Mouse (Mus musculus) embryonic facial prominence, embryonic 10.5 days (tissue): ENCODE data around the gene Olfr798. TPM values are rescaled to one million over a fixed set of nuclear protein-coding genes. Genes with fewer than 3 reads are reported as not detected.

ENCODE experiments used
- DNase-seq: peaks from one replicate; pipeline ENCODE4 v3.0.0-alpha.2; 2017; ENCODE audit warnings: low spot score
- H3K27ac ChIP-seq: fragments of 300-500 bp; sonication (generic); replicated peaks from 2 replicates; pipeline ENCODE4 v1.5.1; 2016; ENCODE audit warnings: mild to moderate bottlenecking
- H3K27me3 ChIP-seq: fragments of 300-500 bp; sonication (generic); replicated peaks from 2 replicates; pipeline ENCODE4 v1.6.1; 2016; ENCODE audit warnings: low read depth, mild to moderate bottlenecking; ENCODE audit not compliant: poor library complexity, severe bottlenecking
- H3K36me3 ChIP-seq: fragments of 300-500 bp; sonication (generic); replicated peaks from 2 replicates; pipeline ENCODE4 v1.6.1; 2016; ENCODE audit warnings: mild to moderate bottlenecking, moderate library complexity
- H3K4me1 ChIP-seq: fragments of 300-500 bp; sonication (generic); 2 replicates; pipeline ENCODE4 v1.6.1; 2016
- H3K4me3 ChIP-seq: fragments of 300-500 bp; sonication (generic); 2 replicates; pipeline ENCODE4 v1.5.1; 2016; ENCODE audit warnings: mild to moderate bottlenecking, moderate library complexity
- H3K9me3 ChIP-seq: fragments of 300-500 bp; sonication (generic); 2 replicates; pipeline ENCODE4 v1.6.1; 2016; ENCODE audit warnings: mild to moderate bottlenecking
- WGBS: fragments of 180-500 bp; shearing (Covaris S2); methylation state at CpG from one replicate; pipeline ENCODE4 v1.1.7; 2016; 5-methylcytosine and 5-hydroxymethylcytosine counted together
- microRNA-seq: library from miRNA; unstranded; fragments of <30 nt; microRNA quantifications from one replicate; pipeline ENCODE4, GENCODE M21; 2017
- polyA plus RNA-seq: library from polyadenylated mRNA; unstranded; fragments of >200 nt; fragmentation: Nextera tagmentation; extraction: Ambion mirVana; gene quantifications from 2 replicates; pipeline ENCODE4 v1.2.1, GENCODE M21; 2016

Olfr798 gene
- polyA plus RNA-seq: not detected in 2 replicates

- no peaks in the 10 kb centered on the region for H3K27me3 ChIP-seq
- no peaks in the 10 kb centered on the region for H3K9me3 ChIP-seq
- no peaks in the 10 kb centered on the region for H3K36me3 ChIP-seq
- DNase-seq: no peak
- no peak within 1 kb of the TSS for H3K27ac ChIP-seq
- no peak within 1 kb of the TSS for H3K4me3 ChIP-seq
- H3K4me1 ChIP-seq: no peaks in the 10 kb centered on the region
- 80% methylated on average over 1 of the region's 1 CpGs for WGBS
Measured at GRCm38 (mm10) chr10:129627834-129628233, at the start of gene Olfr798. Gene Olfr798 (minus strand): TSS chr10:129627934.

GRCm38 (mm10) chr10:129673765-129674164 is 46.0 kb upstream of the Olfr798 start, which contains the start of gene Olfr801:
Gene Olfr801 (minus strand): TSS chr10:129673865.
- no peak for DNase-seq
- H3K36me3 ChIP-seq: no peaks in the 10 kb centered on the region
- no peaks in the 10 kb centered on the region for H3K9me3 ChIP-seq
- H3K4me3 ChIP-seq: no peak within 1 kb of the TSS
- H3K27me3 ChIP-seq: no peaks in the 10 kb centered on the region
- H3K4me1 ChIP-seq: no peaks in the 10 kb centered on the region
- 68% methylated on average over 1 of the region's 1 CpGs for WGBS
- H3K27ac ChIP-seq: no peak within 1 kb of the TSS

GRCm38 (mm10) chr10:129657394-129657793 is 29.7 kb upstream of the Olfr798 start, which contains the start of gene Olfr800:
Gene Olfr800 (plus strand): TSS chr10:129657694.
- no peak within 1 kb of the TSS for H3K27ac ChIP-seq
- DNase-seq: no peak
- no peak within 1 kb of the TSS for H3K4me3 ChIP-seq
- H3K9me3 ChIP-seq: no peaks in the 10 kb centered on the region
- H3K4me1 ChIP-seq: no peaks in the 10 kb centered on the region
- H3K36me3 ChIP-seq: no peaks in the 10 kb centered on the region
- H3K27me3 ChIP-seq: no peaks in the 10 kb centered on the region

- Histone ChIP-seq H3K4me3 (no peak overlapping the region), H3K27me3 (no peaks in the 10 kb centered on the region), H3K36me3 (no peaks in the 10 kb centered on the region), H3K27ac (no peak overlapping the region), H3K9me3 (no peaks in the 10 kb centered on the region), H3K4me1 (no peaks in the 10 kb centered on the region)
- 87% methylated on average over 1 of the region's 1 CpGs for WGBS
- DNase-seq: no peak
Measured at GRCm38 (mm10) chr10:129651763-129652162, 24.0 kb upstream of the Olfr798 start.

- Histone ChIP-seq H3K9me3 (no peaks in the 10 kb centered on the region), H3K27ac (no peak within 1 kb of the TSS), H3K4me3 (no peak within 1 kb of the TSS), H3K36me3 (no peaks in the 10 kb centered on the region), H3K4me1 (no peaks in the 10 kb centered on the region), H3K27me3 (no peaks in the 10 kb centered on the region)
- WGBS: 43% methylated on average over 1 of the region's 1 CpGs
- DNase-seq: no peak
Measured at GRCm38 (mm10) chr10:129637184-129637583, 9.4 kb upstream of the Olfr798 start, which contains the start of gene Olfr799. Gene Olfr799 (plus strand): TSS chr10:129637484.

GRCm38 (mm10) chr10:129623251-129623650 is 4.5 kb downstream of the Olfr798 start:
- H3K9me3 ChIP-seq: no peaks in the 10 kb centered on the region
- no peak for DNase-seq
- no peak overlapping the region for H3K27ac ChIP-seq
- H3K27me3 ChIP-seq: no peaks in the 10 kb centered on the region
- no peak overlapping the region for H3K4me3 ChIP-seq
- no peaks in the 10 kb centered on the region for H3K4me1 ChIP-seq
- no peaks in the 10 kb centered on the region for H3K36me3 ChIP-seq

- Histone ChIP-seq H3K27ac (no peak overlapping the region), H3K4me3 (no peak overlapping the region), H3K9me3 (no peaks in the 10 kb centered on the region), H3K4me1 (no peaks in the 10 kb centered on the region), H3K36me3 (no peaks in the 10 kb centered on the region), H3K27me3 (no peaks in the 10 kb centered on the region)
- DNase-seq: no peak
- WGBS: 9% methylated on average over 1 of the region's 1 CpGs
Measured at GRCm38 (mm10) chr10:129621724-129622123, 6.0 kb downstream of the Olfr798 start.

- H3K4me3 ChIP-seq: no peak within 1 kb of the TSS
Measured at GRCm38 (mm10) chr10:129612470-129612869, 15.3 kb downstream of the Olfr798 start, which contains the start of gene Olfr796. Gene Olfr796 (minus strand): TSS chr10:129612570.

GRCm38 (mm10) chr10:129577066-129577465 is 50.7 kb downstream of the Olfr798 start:
- Histone ChIP-seq H3K4me3 (no peak overlapping the region), H3K27ac (no peak overlapping the region), H3K36me3 (no peaks in the 10 kb centered on the region), H3K9me3 (no peaks in the 10 kb centered on the region), H3K4me1 (no peaks in the 10 kb centered on the region), H3K27me3 (no peaks in the 10 kb centered on the region)
- 71% methylated on average over 1 of the region's 1 CpGs for WGBS
- no peak for DNase-seq

More at GRCm38 (mm10) chr10:129612470-129612869, 15.3 kb downstream of the Olfr798 start, which contains the start of gene Olfr796:
- no peaks in the 10 kb centered on the region for H3K4me1 ChIP-seq
- H3K36me3 ChIP-seq: no peaks in the 10 kb centered on the region
- no peak within 1 kb of the TSS for H3K27ac ChIP-seq
- 94% methylated on average over 1 of the region's 1 CpGs for WGBS
- H3K9me3 ChIP-seq: no peaks in the 10 kb centered on the region
- no peak for DNase-seq
- H3K27me3 ChIP-seq: no peaks in the 10 kb centered on the region

Small RNA genes within 50 kb of the gene (microRNA-seq; reads per million reads assigned to microRNA genes)
- not detected for gene Gm23252

Other genes with a start within 250 kb of the Olfr798 start
- 0.05 and 0.06 TPM in 2 replicates for gene Olfr784, start 243.9 kb downstream of the Olfr798 start, polyA plus RNA-seq
- gene Olfr785, start 222.5 kb downstream of the Olfr798 start, polyA plus RNA-seq: not detected in 2 replicates
- gene Olfr786, start 200.6 kb downstream of the Olfr798 start, polyA plus RNA-seq: not detected in 2 replicates
- not detected in 2 replicates for gene Olfr787, start 166.1 kb downstream of the Olfr798 start, polyA plus RNA-seq
- gene Olfr788, start 156.9 kb downstream of the Olfr798 start, polyA plus RNA-seq: not detected in 2 replicates
- gene Olfr789, start 143.2 kb downstream of the Olfr798 start, polyA plus RNA-seq: not detected in 2 replicates
- gene Olfr790, start 129.4 kb downstream of the Olfr798 start, polyA plus RNA-seq: not detected in 2 replicates
- not detected in 2 replicates for gene Olfr791, start 106.1 kb downstream of the Olfr798 start, polyA plus RNA-seq
- not detected in 2 replicates for gene Olfr792, start 88.8 kb downstream of the Olfr798 start, polyA plus RNA-seq
- not detected in 2 replicates for gene Olfr794, start 60.3 kb downstream of the Olfr798 start, polyA plus RNA-seq
- gene Olfr796, start 15.4 kb downstream of the Olfr798 start, polyA plus RNA-seq: not detected in 2 replicates
- not detected in 2 replicates for gene Olfr799, start 9.6 kb upstream of the Olfr798 start, polyA plus RNA-seq
- not detected in 2 replicates for gene Olfr800, start 29.8 kb upstream of the Olfr798 start, polyA plus RNA-seq
- not detected in 2 replicates for gene Olfr801, start 45.9 kb upstream of the Olfr798 start, polyA plus RNA-seq
- gene Olfr802, start 60.2 kb upstream of the Olfr798 start, polyA plus RNA-seq: 0.04 TPM in 1 of 2 replicates, not detected in the other
- not detected in 2 replicates for gene Olfr803, start 66.4 kb upstream of the Olfr798 start, polyA plus RNA-seq
- gene Olfr804, start 75.3 kb upstream of the Olfr798 start, polyA plus RNA-seq: not detected in 2 replicates
- gene Olfr805, start 101.4 kb upstream of the Olfr798 start, polyA plus RNA-seq: not detected in 2 replicates
- gene Olfr806, start 114.0 kb upstream of the Olfr798 start, polyA plus RNA-seq: not detected in 2 replicates
- not detected in 2 replicates for gene Olfr807, start 129.9 kb upstream of the Olfr798 start, polyA plus RNA-seq
- not detected in 2 replicates for gene Olfr808, start 137.5 kb upstream of the Olfr798 start, polyA plus RNA-seq
- gene Olfr809, start 146.7 kb upstream of the Olfr798 start, polyA plus RNA-seq: not detected in 2 replicates
- gene Olfr810, start 167.0 kb upstream of the Olfr798 start, polyA plus RNA-seq: not detected in 2 replicates
- not detected in 2 replicates for gene Olfr811, start 176.5 kb upstream of the Olfr798 start, polyA plus RNA-seq
- gene Olfr812, start 218.2 kb upstream of the Olfr798 start, polyA plus RNA-seq: not detected in 2 replicates
- gene Olfr813, start 227.4 kb upstream of the Olfr798 start, polyA plus RNA-seq: not detected in 2 replicates